Comparison of ENCODE assay signal across 9 mouse cellular contexts in genomic region chr2:4717769-4718661, GRCm38 (mm10). TPM values are rescaled to one million over a fixed set of nuclear protein-coding genes. Genes with fewer than 3 reads are reported as not detected.
DNase-seq lines count a peak whose midpoint lies in the region; ATAC-seq and TF ChIP-seq lines count a peak whose summit lies in the region.
"Had no signal": no experiment of that assay in that cellular context is flagged by ENCODE, and none has a peak within 500 bp of the region (broad histone marks: within the 10 kb centered on the region; RNA-seq: fewer than 3 reads in every experiment).

Gene Bend7, plus strand, starts transcription at chr2:4717831.

- ATAC-seq in megakaryocyte, adult 5-6 weeks (ENCODE audit: poor library complexity, severe bottlenecking) = no peak
- ATAC-seq in heart, embryonic 13.5 days (ENCODE audit: extremely low read depth, insufficient number of reproducible peaks, low FRiP score, low TSS enrichment) = peak; percentile 27; the same call in 1 of the 2 replicates
- ATAC-seq in kidney, embryonic 15.5 days (replicated peaks; ENCODE audit: low FRiP score) = peak; percentile 89
- ATAC-seq in lung, embryonic 14.5 days (ENCODE audit: insufficient read depth) = peak; percentile 85

- peaks cover 77% of the 10 kb centered on the region for H3K27me3 ChIP-seq in megakaryocyte, embryonic 14.5 days (replicated peaks)
- peaks cover 46% of the 10 kb centered on the region for H3K27me3 ChIP-seq in heart, embryonic 13.5 days (replicated peaks)
- peaks cover 36% of the 10 kb centered on the region for H3K27me3 ChIP-seq in kidney, embryonic 15.5 days
- peaks cover 27% of the 10 kb centered on the region for H3K27me3 ChIP-seq in lung, embryonic 14.5 days (ENCODE audit: insufficient read depth, low read length)

- no peak for TF ChIP-seq CTCF in lung, embryonic 14.5 days (IDR thresholded peaks at IDR 0.05; ENCODE audit: low read depth)

- DNase-seq in embryo, embryonic 9.5 days (ENCODE audit: extremely low spot score) = peak; percentile 59
- peak; percentile 46 for DNase-seq in lung, embryonic 14.5 days
- DNase-seq in retina, postnatal 1 day = peak; percentile 79
- no peak for DNase-seq in layer of hippocampus, adult 11-12 months (ENCODE audit: low spot score)

- H3K4me2 ChIP-seq in heart, embryonic 13.5 days = peak within 1 kb of the TSS; percentile 88
- peak within 1 kb of the TSS; percentile 80 for H3K4me2 ChIP-seq in kidney, embryonic 15.5 days
- H3K4me2 ChIP-seq in lung, embryonic 14.5 days = peak within 1 kb of the TSS; percentile 92

- peak within 1 kb of the TSS; percentile 88 for H3K9ac ChIP-seq in heart, embryonic 13.5 days
- peak within 1 kb of the TSS; percentile 51 for H3K9ac ChIP-seq in kidney, embryonic 15.5 days
- H3K9ac ChIP-seq in lung, embryonic 14.5 days = peak within 1 kb of the TSS; percentile 80

- 1% methylated on average over 94 of the region's 124 CpGs for WGBS in heart, embryonic 13.5 days
- WGBS in kidney, embryonic 15.5 days = under 1% methylated on average over 102 of the region's 124 CpGs
- under 1% methylated on average over 79 of the region's 124 CpGs for WGBS in lung, embryonic 14.5 days

- H3K9me3 ChIP-seq in megakaryocyte, embryonic 14.5 days = no peaks in the 10 kb centered on the region
- H3K9me3 ChIP-seq in heart, embryonic 13.5 days = no peaks in the 10 kb centered on the region
- no peaks in the 10 kb centered on the region for H3K9me3 ChIP-seq in kidney, embryonic 15.5 days (replicated peaks)
- no peaks in the 10 kb centered on the region for H3K9me3 ChIP-seq in lung, embryonic 14.5 days (ENCODE audit: low read depth, low read length)

- no peaks in the 10 kb centered on the region for H3K36me3 ChIP-seq in megakaryocyte, embryonic 14.5 days (replicated peaks; ENCODE audit: low read length)
- no peaks in the 10 kb centered on the region for H3K36me3 ChIP-seq in heart, embryonic 13.5 days
- no peaks in the 10 kb centered on the region for H3K36me3 ChIP-seq in kidney, embryonic 15.5 days
- no peaks in the 10 kb centered on the region for H3K36me3 ChIP-seq in lung, embryonic 14.5 days (ENCODE audit: insufficient read depth)
- H3K36me3 ChIP-seq: G1E had no signal

- peaks cover 8% of the 10 kb centered on the region; the same call in 1 of the 2 replicates for H3K4me1 ChIP-seq in megakaryocyte, embryonic 14.5 days
- H3K4me1 ChIP-seq in heart, embryonic 13.5 days = peaks cover 9% of the 10 kb centered on the region
- H3K4me1 ChIP-seq in kidney, embryonic 15.5 days = peaks cover 16% of the 10 kb centered on the region
- H3K4me1 ChIP-seq in lung, embryonic 14.5 days (ENCODE audit: insufficient read depth) = no peaks in the 10 kb centered on the region

- peak within 1 kb of the TSS; percentile 89 for H3K4me3 ChIP-seq in megakaryocyte, embryonic 14.5 days (replicated peaks)
- H3K4me3 ChIP-seq in heart, embryonic 13.5 days = peak within 1 kb of the TSS; percentile 83
- peak within 1 kb of the TSS; percentile 82 for H3K4me3 ChIP-seq in kidney, embryonic 15.5 days (replicated peaks)
- H3K4me3 ChIP-seq in lung, embryonic 14.5 days (ENCODE audit: low read depth, low read length) = peak within 1 kb of the TSS; percentile 70

- peak within 1 kb of the TSS; percentile 70 for H3K27ac ChIP-seq in heart, embryonic 13.5 days (replicated peaks)
- H3K27ac ChIP-seq in kidney, embryonic 15.5 days = peak within 1 kb of the TSS; percentile 75
- H3K27ac ChIP-seq in lung, embryonic 14.5 days (ENCODE audit: low read depth) = peak within 1 kb of the TSS; percentile 81

RNA-seq across cellular contexts. Expression of gene Bend7, which starts in this region (rescaled TPM):
- polyA plus RNA-seq in megakaryocyte, embryonic 14.5 days (2012; ENCODE audit: insufficient read depth, low replicate concordance) = not detected in 2 replicates
- total RNA-seq in megakaryocyte, adult 5-6 weeks (2015) = not detected in 2 replicates
- not detected in 2 replicates for total RNA-seq in megakaryocyte, adult 5-6 weeks (2017)
- 1.9 and 2.0 TPM in 2 replicates for polyA plus RNA-seq in heart, embryonic 13.5 days (2015; fragmentation: Nextera tagmentation; extraction: Ambion mirVana)
- 5.1 and 5.3 TPM in 2 replicates for polyA plus RNA-seq in kidney, embryonic 15.5 days (2015; fragmentation: Nextera tagmentation; extraction: Ambion mirVana)
- 10.5 and 11.1 TPM in 2 replicates for polyA plus RNA-seq in lung, embryonic 14.5 days (2014; fragmentation: Nextera tagmentation; extraction: Ambion mirVana)
- polyA plus RNA-seq: G1E had no signal
